ENCODE assay signal across 8 mouse cellular contexts in genomic region chr12:77790891-77791672, GRCm38 (mm10).
DNase-seq lines count a peak whose midpoint lies in the region; ATAC-seq and TF ChIP-seq lines count a peak whose summit lies in the region.
"Had no signal": no experiment of that assay in that cellular context is flagged by ENCODE, and none has a peak within 500 bp of the region (broad histone marks: within the 10 kb centered on the region; RNA-seq: fewer than 3 reads in every experiment).

No protein-coding gene starts in this region.

- TF ChIP-seq POLR2A in kidney, adult 2 months (IDR thresholded peaks at IDR 0.05; ENCODE audit: low read depth, low read length): no peak

- peak overlapping the region; percentile 7; the same call in 1 of the 2 replicates for H3K27ac ChIP-seq in kidney, adult 2 months (ENCODE audit: insufficient read depth, low read depth, low read length)
- no peak overlapping the region for H3K27ac ChIP-seq in neural tube, embryonic 14.5 days (ENCODE audit: low read depth, low read length)
- H3K27ac ChIP-seq: limb, embryonic 12.5 days had no signal

- peak; percentile 24 for DNase-seq in ES-CJ7 (ENCODE audit: low read depth, low spot score)
- DNase-seq in MEL-GATA-1-ER (ENCODE audit: extremely low read depth, low read depth): peak; percentile 6
- peak; percentile 85 to 87 for DNase-seq in cerebellum, postnatal 10 days
- DNase-seq in kidney, adult 2 months: peak; percentile 89
- DNase-seq in right cerebral cortex, postnatal 36 days (ENCODE audit: low spot score in 2 of 2): no peak

- H3K4me1 ChIP-seq in kidney, adult 2 months (ENCODE audit: control insufficient read depth, insufficient read depth, low read length): no peaks in the 10 kb centered on the region
- peaks cover 7% of the 10 kb centered on the region; the same call in 1 of the 2 replicates for H3K4me1 ChIP-seq in neural tube, embryonic 14.5 days (ENCODE audit: control insufficient read depth, insufficient read depth, low read length)

- no peak for TF ChIP-seq CTCF in kidney, adult 2 months (conservative IDR thresholded peaks at IDR 0.05; ENCODE audit: insufficient read depth, insufficient read length, low read depth, low read length)

- no peaks in the 10 kb centered on the region for H3K27me3 ChIP-seq in kidney, adult 2 months (replicated peaks; ENCODE audit: control insufficient read depth, insufficient read depth, low read length)
- no peaks in the 10 kb centered on the region for H3K27me3 ChIP-seq in neural tube, embryonic 14.5 days (ENCODE audit: control insufficient read depth, insufficient read depth, low read length)

- no peak overlapping the region for H3K9ac ChIP-seq in neural tube, embryonic 14.5 days (replicated peaks; ENCODE audit: low read depth, low read length)
- H3K9ac ChIP-seq: limb, embryonic 12.5 days had no signal

- H3K4me3 ChIP-seq in kidney, adult 2 months (ENCODE audit: insufficient read depth, low read depth, low read length): no peak overlapping the region
- H3K4me3 ChIP-seq in neural tube, embryonic 14.5 days (ENCODE audit: low read depth, low read length): no peak overlapping the region
- H3K4me3 ChIP-seq: limb, embryonic 12.5 days had no signal

- no peaks in the 10 kb centered on the region for H3K9me3 ChIP-seq in neural tube, embryonic 14.5 days (ENCODE audit: control insufficient read depth, low read length)
- H3K9me3 ChIP-seq: limb, embryonic 12.5 days had no signal

- H3K4me2 ChIP-seq in neural tube, embryonic 14.5 days (ENCODE audit: low read depth, low read length): no peak overlapping the region
- H3K4me2 ChIP-seq: limb, embryonic 12.5 days had no signal

- WGBS in kidney, adult 2 months: 53% methylated on average over 13 of the region's 13 CpGs
- WGBS in neural tube, embryonic 14.5 days: 44% methylated on average over 13 of the region's 13 CpGs

- peak; percentile 71 for ATAC-seq in neural tube, embryonic 14.5 days (ENCODE audit: low read depth)
- ATAC-seq in CD4-positive, CD25-positive, alpha-beta regulatory T cell, adult 4 months: no peak

- H3K36me3 ChIP-seq in kidney, adult 2 months (ENCODE audit: control insufficient read depth, insufficient read depth, low read length): no peaks in the 10 kb centered on the region
- no peaks in the 10 kb centered on the region for H3K36me3 ChIP-seq in neural tube, embryonic 14.5 days (ENCODE audit: control insufficient read depth, insufficient read depth, low read length)
- H3K36me3 ChIP-seq: limb, embryonic 12.5 days had no signal

Comparison
In these comparisons a context has a peak if more than half of its experiments do, and no peak if none do; other contexts are left out.
1. DNase-seq: peak in ES-CJ7 (single experiment), MEL-GATA-1-ER (single experiment), cerebellum, postnatal 10 days (2 of 2) and kidney, adult 2 months (single experiment); none in right cerebral cortex, postnatal 36 days (0 of 2).